Mouse (Mus musculus) monocyte, adult 5-6 weeks (primary cell): ENCODE measurements at regions not wholly inside any gene's neighbourhood (a gene's known extent, or its start where the extent isn't known, plus 50 kb on each side); places are given as distances from the start of the nearest gene placed in this dataset.

Experiments used
- ATAC-seq: fragments of 153-309, 156-312 bp; replicated peaks from 2 replicates; pipeline ENCODE4 v1.8.0; 2017; ENCODE audit warnings: mild to moderate bottlenecking; ENCODE audit not compliant: low TSS enrichment, insufficient number of reproducible peaks, severe bottlenecking, poor library complexity, low FRiP score

- ATAC-seq, result no peak
Observed at GRCm38 (mm10) chr5:64595220-64595619, 208.0 kb upstream of the Klf3 start.

- no peak for ATAC-seq
Observed at GRCm38 (mm10) chr5:64595751-64596344, 207.3 kb upstream of the Klf3 start.

- ATAC-seq, result no peak
Observed at GRCm38 (mm10) chr5:64597021-64597420, 206.2 kb upstream of the Klf3 start.

GRCm38 (mm10) chr5:64597451-64597850 lies 205.7 kb upstream of the Klf3 start:
- no peak for ATAC-seq

- ATAC-seq, result no peak
Observed at GRCm38 (mm10) chr5:64598606-64599005, 204.6 kb upstream of the Klf3 start.

- ATAC-seq, result no peak
Observed at GRCm38 (mm10) chr5:64599015-64599414, 204.2 kb upstream of the Klf3 start.

GRCm38 (mm10) chr5:64599865-64600288 lies 203.3 kb upstream of the Klf3 start:
- ATAC-seq, result peak; percentile 67

GRCm38 (mm10) chr5:64600392-64600791 lies 202.8 kb upstream of the Klf3 start:
- ATAC-seq, result no peak

- ATAC-seq, result no peak
Observed at GRCm38 (mm10) chr5:64600811-64601210, 202.4 kb upstream of the Klf3 start.

- no peak for ATAC-seq
Observed at GRCm38 (mm10) chr5:64601285-64601684, 201.9 kb upstream of the Klf3 start.

- no peak for ATAC-seq
Observed at GRCm38 (mm10) chr5:64601832-64602231, 201.4 kb upstream of the Klf3 start.

GRCm38 (mm10) chr5:64602356-64602936 lies 200.7 kb upstream of the Klf3 start:
- ATAC-seq, result no peak

GRCm38 (mm10) chr5:64602996-64603755 lies 200.0 kb upstream of the Klf3 start:
- no peak for ATAC-seq

- no peak for ATAC-seq
Observed at GRCm38 (mm10) chr5:64605171-64605570, 198.0 kb upstream of the Klf3 start.

- ATAC-seq, result no peak
Observed at GRCm38 (mm10) chr5:64605991-64606390, 197.2 kb upstream of the Klf3 start.

- no peak for ATAC-seq
Observed at GRCm38 (mm10) chr5:64609378-64610087, 193.7 kb upstream of the Klf3 start.

- no peak for ATAC-seq
Observed at GRCm38 (mm10) chr5:64610146-64610545, 193.0 kb upstream of the Klf3 start.

- ATAC-seq, result no peak
Observed at GRCm38 (mm10) chr5:64610562-64611405, 192.4 kb upstream of the Klf3 start.

- peak; percentile 55; the same call in 1 of the 2 replicates for ATAC-seq
Observed at GRCm38 (mm10) chr5:64612017-64612416, 191.2 kb upstream of the Klf3 start.
